Mouse (Mus musculus): ENCODE measurements at regions not wholly inside any gene's neighbourhood (a gene's known extent, or its start where the extent isn't known, plus 50 kb on each side); places are given as distances from the start of the nearest gene placed in this dataset.

- no peak overlapping the region for H3K9ac ChIP-seq (ENCODE audit: insufficient read depth, low read depth)
- dilution Hi-C loops (cut with MboI; ENCODE audit: extremely low pct_ligation_motif_present, extremely low pct_unique_long_range_greater_than_20kb, low sequenced_read_pairs) (no loop called here), in situ Hi-C loops (cut with MboI; ENCODE audit: low pct_ligation_motif_present, low pct_unique_long_range_greater_than_20kb, low sequenced_read_pairs) (no loop called here)
- H3K27ac ChIP-seq (ENCODE audit: insufficient read depth, low read depth): no peak overlapping the region
- no peak overlapping the region for H3K4me2 ChIP-seq (ENCODE audit: insufficient read depth, low read depth, poor library complexity, severe bottlenecking)
- H3K9me3 ChIP-seq (replicated peaks; ENCODE audit: low read length): no peaks in the 10 kb centered on the region
- no peak for DNase-seq (ENCODE audit: extremely low read depth)
- H3K27me3 ChIP-seq (replicated peaks): peaks cover 85% of the 10 kb centered on the region
- H3K4me3 ChIP-seq (replicated peaks in 1 of 3; ENCODE audit: low read depth in 2 of 3, low read length in 2 of 3, poor library complexity in 1 of 3): no peak overlapping the region
- no peaks in the 10 kb centered on the region for H3K4me1 ChIP-seq (ENCODE audit: control insufficient read depth in 1 of 2, insufficient read depth in 2 of 2)
- TF ChIP-seq SIN3A (IDR thresholded peaks at IDR 0.05; ENCODE audit: low read length) (no peak), EP300 (IDR thresholded peaks at IDR 0.05; ENCODE audit: low read length) (no peak), JUND (conservative IDR thresholded peaks at IDR 0.05; ENCODE audit: low read depth, low read length) (no peak), ELF1 (IDR thresholded peaks at IDR 0.05; ENCODE audit: low read depth, low read length) (no peak), POLR2AphosphoS2 (IDR thresholded peaks at IDR 0.05; ENCODE audit: low read depth, low read length) (no peak), ETS1 (conservative IDR thresholded peaks at IDR 0.05; ENCODE audit: low read depth, low read length) (no peak), HCFC1 (IDR thresholded peaks at IDR 0.05; ENCODE audit: low read depth, low read length) (no peak), MEF2A (IDR thresholded peaks at IDR 0.05; ENCODE audit: borderline replicate concordance, low read depth, low read length) (no peak), E2F4 (IDR thresholded peaks at IDR 0.05; ENCODE audit: insufficient replicate concordance, low read depth, low read length) (no peak), MAFK (IDR thresholded peaks at IDR 0.05; ENCODE audit: insufficient replicate concordance, low read length) (no peak), CHD1 (IDR thresholded peaks at IDR 0.05; ENCODE audit: low read depth, low read length) (no peak), CTCF (conservative IDR thresholded peaks at IDR 0.05 in 1 of 2, IDR thresholded peaks at IDR 0.05 in 1 of 2; ENCODE audit: low read depth in 2 of 2, low read length in 2 of 2) (no peak), NRF1 (IDR thresholded peaks at IDR 0.05; ENCODE audit: low read depth, low read length) (no peak), GABPA (IDR thresholded peaks at IDR 0.05; ENCODE audit: insufficient replicate concordance, low read depth, low read length) (no peak)
- no peaks in the 10 kb centered on the region for H3K79me2 ChIP-seq (replicated peaks; ENCODE audit: control insufficient read depth, extremely low read depth, insufficient read depth, poor library complexity, severe bottlenecking)
- no peaks in the 10 kb centered on the region for H3K36me3 ChIP-seq (replicated peaks in 1 of 2; ENCODE audit: control insufficient read depth in 1 of 2, insufficient read depth in 1 of 2, low read length in 1 of 2)
These were observed 98.5 kb upstream of the Twist2 start for GRCm38 (mm10) chr1:91702737-91703136.

- H3K4me2 ChIP-seq (ENCODE audit: insufficient read depth, low read depth, poor library complexity, severe bottlenecking): no peak overlapping the region
- no peak overlapping the region for H3K4me3 ChIP-seq (replicated peaks in 1 of 3; ENCODE audit: low read depth in 2 of 3, low read length in 2 of 3, poor library complexity in 1 of 3)
- in situ Hi-C loops (cut with MboI; ENCODE audit: low pct_ligation_motif_present, low pct_unique_long_range_greater_than_20kb, low sequenced_read_pairs): no loop called here
- H3K9me3 ChIP-seq (replicated peaks; ENCODE audit: low read length): no peaks in the 10 kb centered on the region
- no peaks in the 10 kb centered on the region for H3K36me3 ChIP-seq (replicated peaks in 1 of 2; ENCODE audit: control insufficient read depth in 1 of 2, insufficient read depth in 1 of 2, low read length in 1 of 2)
- no peak overlapping the region for H3K27ac ChIP-seq (ENCODE audit: insufficient read depth, low read depth)
- peaks cover 82% of the 10 kb centered on the region for H3K27me3 ChIP-seq (replicated peaks)
- no peaks in the 10 kb centered on the region for H3K4me1 ChIP-seq (ENCODE audit: control insufficient read depth in 1 of 2, insufficient read depth in 2 of 2)
- H3K9ac ChIP-seq (ENCODE audit: insufficient read depth, low read depth): no peak overlapping the region
- dilution Hi-C loops (cut with MboI; ENCODE audit: extremely low pct_ligation_motif_present, extremely low pct_unique_long_range_greater_than_20kb, low sequenced_read_pairs): no loop called here
- TF ChIP-seq ZNF384 (IDR thresholded peaks at IDR 0.05; ENCODE audit: low read depth, low read length): no peak
- no peak for TF ChIP-seq MAZ (IDR thresholded peaks at IDR 0.05; ENCODE audit: low read depth, low read length)
- peak; percentile 3 for TF ChIP-seq RAD21 (IDR thresholded peaks at IDR 0.05; ENCODE audit: low read depth, low read length)
- TF ChIP-seq ZMIZ1 (IDR thresholded peaks at IDR 0.05; ENCODE audit: low read depth, low read length): no peak
- TF ChIP-seq CTCF (conservative IDR thresholded peaks at IDR 0.05 in 1 of 2, IDR thresholded peaks at IDR 0.05 in 1 of 2; ENCODE audit: low read depth in 2 of 2, low read length in 2 of 2): no peak
- no peak for DNase-seq (ENCODE audit: extremely low read depth)
- H3K79me2 ChIP-seq (replicated peaks; ENCODE audit: control insufficient read depth, extremely low read depth, insufficient read depth, poor library complexity, severe bottlenecking): no peaks in the 10 kb centered on the region
These were observed 95.8 kb upstream of the Twist2 start for GRCm38 (mm10) chr1:91705451-91705850.

Measured in CH12.LX (cell line).